Mouse (Mus musculus) CH12.LX (cell line): ENCODE results near the gene Fam227a.

Experiments used
- CTCF ChIP-seq, 2 experiments: IDR thresholded peaks in 1 of 2; conservative IDR thresholded peaks in 1 of 2; 2 replicates each; pipeline ENCODE4 v1.5.1; 2011 to 2012; ENCODE audit warnings: low read depth in 2 of 2, low read length in 2 of 2, improper control_type of control experiment in 1 of 2, inconsistent platforms in 1 of 2, mild to moderate bottlenecking in 1 of 2, moderate library complexity in 1 of 2
- MAX ChIP-seq: IDR thresholded peaks from 2 replicates; pipeline ENCODE4 v1.6.1; 2011; ENCODE audit warnings: low read length, improper control_type of control experiment
- PAX5 ChIP-seq: IDR thresholded peaks from 2 replicates; pipeline ENCODE4 v1.6.1; 2012; ENCODE audit warnings: low read length, inconsistent platforms, mixed read lengths
- POLR2A ChIP-seq: IDR thresholded peaks from 2 replicates; pipeline ENCODE4 v1.6.1; 2011; ENCODE audit warnings: low read depth, mild to moderate bottlenecking, improper control_type of control experiment, low read length
- POLR2AphosphoS2 ChIP-seq: IDR thresholded peaks from 2 replicates; pipeline ENCODE4 v1.6.1; 2011; ENCODE audit warnings: low read depth, low read length, improper control_type of control experiment
- ZMIZ1 ChIP-seq: IDR thresholded peaks from 2 replicates; pipeline ENCODE4 v1.6.1; 2012; ENCODE audit warnings: low read depth, mild to moderate bottlenecking, inconsistent platforms, low read length, improper control_type of control experiment

- TF ChIP-seq POLR2A, result no peak
- no peak for TF ChIP-seq MAX
- peak; percentile 60 to 63 for TF ChIP-seq CTCF (conservative IDR thresholded peaks at IDR 0.05 in 1 of 2, IDR thresholded peaks at IDR 0.05 in 1 of 2; ENCODE audit: low read depth in 2 of 2, low read length in 2 of 2)
- no peak for TF ChIP-seq PAX5
- TF ChIP-seq POLR2AphosphoS2, result no peak
- no peak for TF ChIP-seq ZMIZ1
Measured at GRCm38 (mm10) chr15:79651481-79651880, 7.3 kb downstream of the Fam227a start.
